In genomic region chr17:27063717-27064116, GRCm38 (mm10) we compare ENCODE assay signal across 12 mouse cellular contexts. TPM values are rescaled to one million over a fixed set of nuclear protein-coding genes. Genes with fewer than 3 reads are reported as not detected.
DNase-seq lines count a peak whose midpoint lies in the region; ATAC-seq and TF ChIP-seq lines count a peak whose summit lies in the region.
"Had no signal": no experiment of that assay in that cellular context is flagged by ENCODE, and none has a peak within 500 bp of the region (broad histone marks: within the 10 kb centered on the region; RNA-seq: fewer than 3 reads in every experiment).

No protein-coding gene starts in this region.

- no peaks in the 10 kb centered on the region for H3K36me3 ChIP-seq in heart, embryonic 16.5 days (ENCODE audit: control insufficient read depth, insufficient read depth)
- peaks cover 20% of the 10 kb centered on the region for H3K36me3 ChIP-seq in E14TG2a.4 (ENCODE audit: insufficient read depth, low read length)
- no peaks in the 10 kb centered on the region for H3K36me3 ChIP-seq in embryonic facial prominence, embryonic 11.5 days (replicated peaks; ENCODE audit: control insufficient read depth, insufficient read depth, low read depth, low read length)
- H3K36me3 ChIP-seq in myocyte (ENCODE audit: control insufficient read depth, insufficient read depth): no peaks in the 10 kb centered on the region

- ATAC-seq in heart, embryonic 16.5 days (replicated peaks; ENCODE audit: extremely low read depth, insufficient read depth, low FRiP score): peak; percentile 45; the same call in 1 of the 2 replicates
- 0 out of 2 replicates have a peak, but pooled peaks have one; percentile 40 for ATAC-seq in embryonic facial prominence, embryonic 11.5 days (replicated peaks; ENCODE audit: insufficient number of reproducible peaks, low FRiP score, low TSS enrichment, low read depth)
- ATAC-seq in megakaryocyte-erythroid progenitor cell, adult 5-6 weeks (replicated peaks; ENCODE audit: low FRiP score, low TSS enrichment, poor library complexity, severe bottlenecking): no peak

- intact Hi-C loops in heart, postnatal 10 days (cut with DNase I): no loop called here

- peak overlapping the region; percentile 56; the same call in 1 of the 2 replicates for H3K9ac ChIP-seq in heart, embryonic 16.5 days (ENCODE audit: low read length)
- no peak overlapping the region for H3K9ac ChIP-seq in embryonic facial prominence, embryonic 11.5 days (replicated peaks; ENCODE audit: low read length)
- H3K9ac ChIP-seq: hindbrain, embryonic 14.5 days had no signal

- no peaks in the 10 kb centered on the region for H3K9me3 ChIP-seq in heart, embryonic 16.5 days (replicated peaks; ENCODE audit: control insufficient read depth, low read length)
- H3K9me3 ChIP-seq in E14TG2a.4 (ENCODE audit: low read length): no peaks in the 10 kb centered on the region
- H3K9me3 ChIP-seq in embryonic facial prominence, embryonic 11.5 days (replicated peaks; ENCODE audit: control insufficient read depth, low read length): no peaks in the 10 kb centered on the region
- H3K9me3 ChIP-seq: G1E had no signal

- H3K4me2 ChIP-seq in heart, embryonic 16.5 days (ENCODE audit: low read depth, low read length): no peak overlapping the region
- H3K4me2 ChIP-seq in embryonic facial prominence, embryonic 11.5 days (ENCODE audit: low read depth, low read length): no peak overlapping the region
- H3K4me2 ChIP-seq in myocyte (ENCODE audit: low read depth): peak overlapping the region; percentile 61
- H3K4me2 ChIP-seq: hindbrain, embryonic 14.5 days had no signal

- peaks cover 19% of the 10 kb centered on the region for H3K79me2 ChIP-seq in myocyte (ENCODE audit: control insufficient read depth, insufficient read depth)

- H3K4me3 ChIP-seq in heart, embryonic 16.5 days (ENCODE audit: low read length): no peak overlapping the region
- H3K4me3 ChIP-seq in E14TG2a.4 (replicated peaks; ENCODE audit: low read length) (peak overlapping the region; percentile 54), myocyte (no peak overlapping the region)
- no peak overlapping the region for H3K4me3 ChIP-seq in embryonic facial prominence, embryonic 11.5 days (ENCODE audit: low read depth, low read length)
- H3K4me3 ChIP-seq: layer of hippocampus, adult 2 months had no signal

- no peak overlapping the region for H3ac ChIP-seq in myocyte (ENCODE audit: control insufficient read depth, insufficient read length)

- peaks cover 5% of the 10 kb centered on the region; the same call in 1 of the 2 replicates for H3K27me3 ChIP-seq in heart, embryonic 16.5 days (ENCODE audit: control insufficient read depth, insufficient read depth, low read length)
- H3K27me3 ChIP-seq in E14TG2a.4 (ENCODE audit: insufficient read depth, low read length) (no peaks in the 10 kb centered on the region), myocyte (ENCODE audit: control insufficient read depth, insufficient read depth, insufficient read length) (no peaks in the 10 kb centered on the region)
- peaks cover 3% of the 10 kb centered on the region; the same call in 1 of the 2 replicates for H3K27me3 ChIP-seq in embryonic facial prominence, embryonic 11.5 days (ENCODE audit: control insufficient read depth, insufficient read depth, low read length)

- TF ChIP-seq CTCF in E14TG2a.4 (conservative IDR thresholded peaks at IDR 0.05; ENCODE audit: low read length): no peak

- WGBS in heart, embryonic 16.5 days: 32% methylated on average over 6 of the region's 6 CpGs
- WGBS in embryonic facial prominence, embryonic 11.5 days: 39% methylated on average over 6 of the region's 6 CpGs

- H3K4me1 ChIP-seq in heart, embryonic 16.5 days (ENCODE audit: control insufficient read depth, insufficient read depth, low read length): peaks cover 16% of the 10 kb centered on the region
- H3K4me1 ChIP-seq in E14TG2a.4 (replicated peaks; ENCODE audit: low read depth, low read length): peaks cover 83% of the 10 kb centered on the region
- H3K4me1 ChIP-seq in embryonic facial prominence, embryonic 11.5 days (ENCODE audit: control insufficient read depth, insufficient read depth, low read length): no peaks in the 10 kb centered on the region

- TF ChIP-seq POLR2A in myocyte (IDR thresholded peaks at IDR 0.05; ENCODE audit: insufficient read length, low read depth): no peak

- no peak for DNase-seq in heart, postnatal 10 days
- no peak for DNase-seq in embryonic facial prominence, embryonic 11.5 days (ENCODE audit: low spot score)
- no peak for DNase-seq in Muller cell, postnatal 12 days (ENCODE audit: inconsistent ontology term)
- DNase-seq: gastrocnemius, postnatal 14 days; lung, adult 2 months had no signal

- no peak overlapping the region for H3K27ac ChIP-seq in heart, embryonic 16.5 days (ENCODE audit: low read length)
- no peak overlapping the region for H3K27ac ChIP-seq in embryonic facial prominence, embryonic 11.5 days (replicated peaks; ENCODE audit: low read depth, low read length)
- H3K27ac ChIP-seq: hindbrain, embryonic 14.5 days; layer of hippocampus, adult 2 months had no signal

TF ChIP-seq in myocyte, 11 proteins besides CTCF, POLR2A, EP300 and RAD21:
- TF ChIP-seq MYOD1 (IDR thresholded peaks at IDR 0.05; ENCODE audit: control insufficient read depth in 1 of 3, insufficient read length in 2 of 3, low read depth in 2 of 3) (peak in 1 of 3 experiments; percentile 36), MYOG (IDR thresholded peaks at IDR 0.05; ENCODE audit: control insufficient read depth in 1 of 3, insufficient read depth in 1 of 3, insufficient read length in 2 of 3, low read depth in 2 of 3) (peak in 1 of 3 experiments; percentile 66), CEBPB (IDR thresholded peaks at IDR 0.05; ENCODE audit: insufficient read depth, poor library complexity, severe bottlenecking) (no peak)
TF ChIP-seq in myocyte: peak in this region for 2.

RNA-seq across cellular contexts. Expression of gene Itpr3, which starts 6.6 kb away (rescaled TPM):
- polyA plus RNA-seq in heart, embryonic 16.5 days (2015; fragmentation: Nextera tagmentation; extraction: Ambion mirVana): 2.2 and 2.6 TPM in 2 replicates
- total RNA-seq in heart, postnatal 10 days (2021): 1 to 10 TPM; 8.0 to 9.0 TPM
- polyA plus RNA-seq in embryonic facial prominence, embryonic 11.5 days (2014; fragmentation: Nextera tagmentation; extraction: Ambion mirVana): 1.5 and 1.7 TPM in 2 replicates
- 22.2 TPM for polyA plus RNA-seq in myocyte (2012; fragmentation: generic; extraction: Trizol)
- total RNA-seq in megakaryocyte-erythroid progenitor cell, adult 5-6 weeks (2014; fragmentation: Nextera tagmentation): 3.0 and 4.2 TPM in 2 replicates
- total RNA-seq in megakaryocyte-erythroid progenitor cell, adult 5-6 weeks (2017): 3.0 and 3.4 TPM in 2 replicates

RNA-seq across cellular contexts. Expression of gene Bak1, which starts 34.9 kb away (rescaled TPM):
- polyA plus RNA-seq in heart, embryonic 16.5 days (2015; fragmentation: Nextera tagmentation; extraction: Ambion mirVana): 5.8 and 6.2 TPM in 2 replicates
- 10 to 100 TPM; 40.4 to 43.2 TPM for total RNA-seq in heart, postnatal 10 days (2021)
- 12.9 and 14.3 TPM in 2 replicates for polyA plus RNA-seq in embryonic facial prominence, embryonic 11.5 days (2014; fragmentation: Nextera tagmentation; extraction: Ambion mirVana)
- 113 TPM for polyA plus RNA-seq in myocyte (2012; fragmentation: generic; extraction: Trizol)
- total RNA-seq in megakaryocyte-erythroid progenitor cell, adult 5-6 weeks (2014; fragmentation: Nextera tagmentation): 91.5 and 117 TPM in 2 replicates
- total RNA-seq in megakaryocyte-erythroid progenitor cell, adult 5-6 weeks (2017): 37.5 and 38.6 TPM in 2 replicates
